Mouse (Mus musculus): ENCODE results near the gene Arfgef3.
"Not testable (repeated sequence)": the region's sequence is repeated elsewhere in the genome, so short reads cannot be mapped to it uniquely, and the experiment has no call there.

The Arfgef3 gene

DNA sequence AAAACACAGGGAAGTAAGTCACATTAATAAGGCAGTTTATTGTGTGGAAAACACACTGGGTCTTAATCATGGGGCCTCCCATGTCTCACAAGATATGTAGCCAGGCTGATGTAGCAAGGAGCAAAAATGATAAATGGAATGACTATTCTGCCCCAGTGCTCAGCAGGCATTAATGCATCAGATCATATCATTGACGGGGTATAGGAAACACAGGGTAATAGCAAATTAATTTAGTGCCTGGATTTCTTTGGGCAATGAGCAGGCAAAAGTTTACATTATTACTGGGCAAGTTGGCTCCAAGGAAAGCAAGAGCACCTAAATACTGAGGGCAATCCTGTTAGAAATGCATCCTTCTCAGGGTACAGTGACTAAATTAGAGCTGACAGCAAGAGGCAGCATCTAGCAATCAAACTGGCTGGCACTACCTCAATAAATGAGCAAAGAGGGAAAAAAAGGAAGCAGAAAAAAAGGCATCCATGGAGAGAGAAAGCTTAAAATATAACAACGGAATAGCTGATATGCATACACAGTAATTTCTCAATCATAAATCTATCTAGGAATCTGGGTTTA lies 62.3 kb downstream of the Arfgef3 start:
- DNase-seq (ENCODE audit: low read depth, low spot score): no peak

DNA sequence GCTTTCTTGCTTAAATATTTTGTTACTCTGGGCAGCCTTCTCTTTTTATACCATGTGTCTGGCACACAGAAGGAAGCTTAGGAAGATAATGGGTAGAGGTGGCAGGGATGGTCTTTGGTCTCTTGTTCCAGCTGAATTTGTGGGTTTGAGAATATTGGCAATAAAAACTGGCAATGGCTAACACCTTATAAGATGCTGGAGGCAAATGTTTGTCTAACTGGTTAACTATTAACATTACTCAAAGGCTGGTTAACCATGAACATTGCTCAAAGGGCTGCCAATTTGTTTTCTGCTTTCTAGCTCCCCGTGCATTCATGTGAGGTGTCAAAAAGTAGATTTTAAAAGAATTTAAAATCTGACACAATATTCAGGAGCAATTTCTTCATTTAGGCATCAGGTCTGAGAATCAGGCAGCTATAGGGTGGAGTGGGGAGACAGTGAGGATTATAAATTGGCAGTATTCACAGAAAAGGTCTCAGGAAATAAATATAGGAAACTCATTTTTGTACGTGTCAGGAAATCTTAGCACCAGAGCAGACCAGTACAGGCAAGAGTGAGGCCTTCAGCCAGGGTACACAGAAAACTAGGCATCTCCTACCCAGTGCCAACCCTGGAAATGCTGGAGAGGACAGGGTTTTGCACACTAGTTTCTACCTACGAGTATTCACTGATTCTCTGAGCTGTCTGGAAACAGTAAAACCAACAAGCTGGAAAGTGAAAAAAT lies 62.9 kb downstream of the Arfgef3 start:
- DNase-seq (ENCODE audit: low read depth, low spot score): no peak

DNA sequence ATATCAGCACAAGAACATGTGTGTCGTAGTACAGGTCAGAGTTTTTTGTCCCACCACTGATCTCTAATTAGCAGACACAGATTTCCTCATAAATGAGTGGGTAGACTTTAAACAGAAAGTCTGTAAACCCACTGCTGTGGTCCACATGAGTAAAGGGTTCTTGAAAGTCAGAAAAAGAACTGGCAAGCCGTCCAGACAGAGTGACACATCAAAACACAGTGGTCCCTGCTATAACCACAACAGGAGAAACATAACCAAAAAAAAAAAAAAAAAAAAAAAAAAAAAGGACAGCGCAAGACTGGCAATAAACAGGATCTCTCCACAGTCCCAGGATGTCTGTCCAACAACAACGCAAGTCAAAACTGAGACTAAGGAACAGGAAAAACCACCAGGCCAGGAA lies 64.9 kb downstream of the Arfgef3 start:
- no peak for DNase-seq (ENCODE audit: low read depth, low spot score)

DNA sequence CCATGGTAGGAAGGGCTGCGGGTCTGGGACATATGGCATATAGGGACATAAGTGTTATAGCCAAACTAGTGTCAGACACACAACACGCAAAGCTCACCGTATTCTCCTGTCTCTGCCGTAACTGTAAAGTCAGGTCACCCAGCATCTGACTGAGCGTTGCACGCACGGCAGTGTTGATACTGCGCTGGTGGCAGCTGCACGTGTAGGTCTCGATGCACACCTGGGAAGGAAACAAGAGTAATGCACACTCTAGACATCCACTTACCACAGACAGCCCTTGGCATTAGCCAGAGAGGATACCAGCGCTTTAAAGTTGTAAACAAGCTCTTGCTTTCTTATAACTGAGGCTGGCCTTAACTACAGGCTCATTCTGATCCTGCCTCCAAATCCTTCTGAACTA lies 79.0 kb downstream of the Arfgef3 start:
- no peak for DNase-seq (ENCODE audit: low read depth, low spot score)

DNA sequence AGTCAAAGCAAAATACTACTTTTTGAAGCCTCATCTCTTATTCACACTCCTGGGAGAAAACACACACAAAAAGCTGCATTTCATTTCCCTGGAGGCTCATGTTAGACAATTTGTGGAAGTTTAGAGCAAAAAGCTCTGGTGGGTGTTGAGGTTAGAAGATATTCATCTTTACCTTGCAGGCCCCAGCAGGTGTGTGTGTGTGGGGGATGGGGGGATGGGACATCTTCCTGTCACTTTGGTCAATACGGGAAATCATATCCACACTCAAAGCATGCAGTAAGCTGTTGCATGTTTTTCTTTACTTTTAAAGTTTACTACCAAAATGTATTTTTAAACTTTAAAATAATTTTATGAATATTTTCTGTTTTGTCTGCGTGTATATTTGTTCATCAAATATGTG lies 79.7 kb downstream of the Arfgef3 start:
- no peak for DNase-seq (ENCODE audit: low read depth, low spot score)

DNA sequence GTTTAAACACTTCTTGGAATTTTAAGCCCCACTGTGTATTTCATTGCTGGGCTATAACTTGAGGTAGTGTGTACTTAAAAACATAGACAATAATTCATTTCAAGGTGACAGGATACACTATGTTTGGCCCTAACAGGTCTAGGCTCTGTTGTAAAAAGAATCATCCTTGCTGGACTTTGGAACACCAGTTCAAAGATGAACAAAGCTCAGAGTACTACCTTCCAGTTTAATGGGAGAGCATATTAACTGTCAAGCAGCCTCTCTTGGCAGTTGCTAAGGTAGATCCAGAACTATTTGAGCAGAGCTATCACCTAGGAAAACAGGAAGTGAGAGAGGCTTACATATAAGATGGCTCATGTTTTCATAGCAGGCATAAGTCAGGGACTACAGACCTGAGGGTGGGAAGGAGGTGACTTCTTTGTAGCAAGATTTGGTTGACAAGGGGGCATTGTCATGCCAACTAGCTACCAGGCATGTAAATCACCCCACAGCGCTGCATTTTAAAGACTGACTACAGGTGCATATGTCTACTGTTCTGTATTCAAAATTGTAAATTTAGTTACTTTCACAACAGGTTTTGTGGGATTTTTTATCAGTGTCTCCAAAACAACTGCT lies 82.0 kb downstream of the Arfgef3 start:
- no peak for DNase-seq (ENCODE audit: low read depth, low spot score)

DNA sequence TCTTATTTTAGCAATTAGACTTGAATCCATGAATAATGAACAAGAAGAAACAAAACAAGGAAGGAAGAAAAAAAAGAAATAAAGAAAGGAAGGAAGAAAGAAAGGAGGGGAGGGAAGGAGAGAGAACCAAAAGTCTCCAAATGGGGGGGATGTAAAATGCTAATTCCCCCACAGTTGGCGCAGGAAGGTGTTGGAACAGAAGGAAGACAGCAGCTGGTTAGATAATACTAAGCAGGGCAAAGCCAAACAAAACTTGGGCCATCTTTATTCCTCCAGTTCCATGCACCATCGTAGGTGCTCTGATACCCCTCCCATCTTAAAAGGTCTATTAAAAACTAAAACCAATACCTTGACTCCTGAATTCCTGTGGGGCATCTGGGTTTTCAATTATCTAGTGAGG lies 82.8 kb downstream of the Arfgef3 start:
- DNase-seq (ENCODE audit: low read depth, low spot score): no peak

DNA sequence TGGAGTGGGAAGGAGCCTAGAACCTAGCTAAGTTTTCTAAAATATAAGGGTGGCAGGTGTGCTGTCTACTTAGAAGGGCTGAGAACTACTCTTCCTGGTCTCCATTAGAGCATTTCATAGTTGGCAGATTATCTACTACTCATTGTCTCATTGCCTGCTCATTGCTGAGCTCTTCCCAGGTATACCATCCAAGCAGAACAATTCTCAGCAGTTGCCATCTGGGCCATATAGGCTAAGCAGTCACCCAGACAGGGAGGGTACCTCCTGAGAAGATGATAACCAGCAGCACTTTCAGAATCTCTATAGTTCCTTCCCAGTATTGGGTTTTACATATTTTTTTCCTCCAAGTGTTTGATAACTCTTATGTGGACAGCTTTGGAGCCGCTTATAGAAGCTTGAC lies 86.2 kb downstream of the Arfgef3 start:
- DNase-seq (ENCODE audit: low read depth, low spot score): no peak

DNA sequence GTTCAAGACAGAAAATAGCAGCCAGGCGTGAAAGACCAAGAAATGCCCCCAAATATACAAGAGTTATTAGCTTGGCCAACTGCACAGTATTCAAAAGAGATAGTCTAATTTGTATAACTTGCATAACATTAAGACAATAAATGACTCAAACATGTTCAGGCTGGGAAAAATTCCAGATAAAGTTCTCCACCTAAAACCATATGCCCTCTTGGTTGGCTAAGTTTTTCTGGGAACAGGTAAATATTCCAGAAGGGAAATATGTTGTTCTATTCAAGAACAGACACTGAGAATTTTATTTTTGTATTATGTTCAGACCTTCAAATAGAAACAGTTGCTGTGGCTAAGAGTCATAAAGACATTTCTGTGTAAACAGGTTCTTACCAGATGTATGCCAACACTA lies 96.7 kb downstream of the Arfgef3 start:
- no peak for DNase-seq (ENCODE audit: low read depth, low spot score)

DNA sequence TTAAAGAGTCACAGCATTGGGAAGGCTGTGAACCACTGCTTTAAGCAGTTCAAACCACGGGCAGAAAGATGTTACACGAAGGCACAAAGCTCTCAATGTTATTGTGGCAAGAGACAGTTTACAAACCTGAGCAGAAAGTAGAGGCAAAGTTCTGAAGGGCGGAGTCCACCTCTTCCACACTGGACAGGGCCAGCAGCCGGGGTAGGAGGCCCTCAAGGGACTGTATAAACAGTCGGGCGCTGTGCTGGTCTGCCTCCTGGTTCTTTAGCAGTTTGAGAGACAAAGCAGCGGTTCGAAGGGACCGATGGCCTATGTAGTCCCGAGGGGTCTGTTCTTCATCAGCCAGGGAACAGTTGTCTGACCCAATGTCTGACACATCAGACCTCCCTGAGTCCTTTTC lies 97.7 kb downstream of the Arfgef3 start:
- no peak for DNase-seq (ENCODE audit: low read depth, low spot score)

DNA sequence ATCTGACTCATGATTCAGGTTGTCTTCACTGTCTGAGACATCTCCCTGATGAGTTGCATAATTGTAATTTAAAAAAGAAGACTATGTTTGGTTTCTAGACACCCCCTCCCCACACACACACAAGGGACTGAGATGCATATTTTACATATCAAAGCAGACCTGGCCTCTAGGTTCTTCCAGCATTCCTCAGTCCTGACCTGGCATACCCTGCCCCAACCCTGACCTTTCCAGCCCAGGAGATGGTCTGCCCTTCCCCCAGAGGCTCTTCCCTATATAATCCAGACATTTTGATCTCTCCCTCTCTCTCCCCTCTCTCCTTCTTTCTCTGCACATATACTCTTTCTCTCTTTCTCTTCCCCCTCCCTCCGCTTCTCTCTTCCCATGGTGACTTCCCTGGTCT lies 99.4 kb downstream of the Arfgef3 start:
- DNase-seq (ENCODE audit: low read depth, low spot score): no peak

DNA sequence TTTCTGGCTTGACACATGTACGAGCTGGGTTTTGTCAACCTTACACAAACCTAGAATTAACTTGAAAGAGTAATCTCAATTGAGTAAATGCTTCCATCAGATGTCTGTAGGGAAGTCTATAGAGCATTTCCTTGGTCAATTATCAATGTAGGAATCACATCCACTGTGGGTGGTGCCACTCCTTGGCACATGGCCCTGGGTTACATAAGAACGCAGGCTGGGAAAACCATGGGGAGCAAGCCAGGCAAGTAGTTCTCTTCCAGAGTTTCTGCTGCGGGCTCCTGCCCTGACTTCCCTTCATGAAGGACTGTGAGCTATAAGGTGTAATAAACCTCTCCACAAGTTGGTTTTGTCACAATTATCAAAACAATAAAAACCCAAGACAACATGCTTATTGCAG lies 100.2 kb downstream of the Arfgef3 start:
- DNase-seq (ENCODE audit: low read depth, low spot score): no peak

DNA sequence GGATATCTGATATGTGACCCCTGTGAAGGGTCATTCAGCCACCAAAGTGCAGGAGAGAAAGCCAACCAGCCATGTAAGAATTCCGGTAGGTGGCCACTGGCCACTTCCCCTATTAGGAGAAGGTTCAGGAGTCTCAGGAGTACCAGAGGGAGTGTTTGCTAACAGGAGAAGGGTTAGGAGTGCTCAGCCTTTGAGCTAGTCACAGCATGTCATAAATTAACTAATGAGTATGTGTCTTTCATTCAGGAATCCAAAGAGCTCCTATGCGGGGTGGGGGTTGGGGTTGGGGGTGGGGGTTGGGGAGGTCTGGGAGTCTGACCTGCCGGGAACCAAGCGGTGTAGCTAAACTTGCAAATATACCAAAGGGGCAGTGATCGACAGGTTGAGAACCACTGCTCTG lies 100.9 kb downstream of the Arfgef3 start:
- no peak for DNase-seq (ENCODE audit: low read depth, low spot score)

DNA sequence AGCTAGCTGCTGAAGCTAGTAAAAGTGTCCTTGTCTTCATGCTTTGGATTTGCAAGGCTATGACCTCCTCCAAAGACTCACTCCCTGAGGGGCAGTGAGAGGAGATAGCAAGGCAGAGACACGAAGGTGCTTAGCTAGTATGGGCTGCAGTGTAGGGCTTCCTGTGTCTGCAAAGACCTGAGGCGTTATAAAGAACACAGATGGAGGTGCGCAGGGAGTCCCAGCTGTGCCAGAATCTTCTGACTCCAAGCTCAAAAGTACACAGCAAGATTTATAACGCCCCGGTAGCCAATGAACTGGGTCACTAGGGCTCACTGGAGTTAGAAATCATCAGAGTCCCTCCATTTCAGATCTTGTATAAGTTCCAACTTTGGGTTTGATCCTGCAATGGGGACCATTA lies 103.2 kb downstream of the Arfgef3 start:
- DNase-seq (ENCODE audit: low read depth, low spot score): no peak

DNA sequence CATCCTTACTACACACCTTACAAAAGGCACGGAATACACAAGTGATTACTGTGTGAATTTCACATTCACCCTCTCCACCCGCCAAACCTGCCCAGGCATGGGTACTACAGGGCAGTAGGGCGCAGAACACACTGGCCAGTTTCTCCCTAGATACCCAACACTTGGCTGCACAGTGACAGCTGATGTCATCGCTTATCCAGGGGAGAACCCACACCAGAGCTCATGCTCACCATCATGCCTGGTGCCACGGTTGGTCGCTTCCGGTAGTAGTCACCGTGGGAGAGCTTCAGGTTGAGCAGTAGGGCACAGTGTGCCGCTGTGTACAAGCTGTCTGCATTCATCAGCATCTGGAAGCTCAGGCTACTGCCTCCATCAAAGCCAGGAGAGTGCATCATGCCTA lies 108.3 kb downstream of the Arfgef3 start:
- DNase-seq (ENCODE audit: low read depth, low spot score): no peak

DNA sequence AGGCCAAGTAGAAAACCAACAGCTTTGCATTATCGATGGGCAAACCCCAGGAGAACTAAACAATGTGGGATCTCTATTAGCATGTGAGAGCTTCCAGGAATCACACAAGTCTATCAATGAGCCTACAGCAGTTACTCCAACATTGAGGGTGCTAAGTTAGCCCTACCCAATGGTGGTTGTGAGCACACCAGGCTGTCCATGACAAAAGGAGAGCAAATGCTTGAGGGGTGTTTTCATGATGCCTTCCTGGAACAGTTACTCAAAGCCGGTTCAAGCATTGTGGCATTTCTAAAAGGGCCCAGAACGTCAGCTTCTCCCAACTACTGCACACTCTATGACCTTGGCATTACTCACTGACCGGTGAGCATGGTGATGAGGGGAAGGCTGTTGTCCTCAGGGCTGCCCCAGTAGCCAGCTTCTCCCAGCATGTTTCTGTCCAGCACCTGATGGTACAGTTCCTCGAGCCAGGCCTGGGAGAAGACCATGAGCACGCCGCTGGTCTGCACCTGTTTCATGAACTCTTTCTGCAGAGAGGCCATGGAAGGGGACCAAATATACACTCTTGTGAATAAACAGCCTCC lies 109.3 kb downstream of the Arfgef3 start:
- no peak for DNase-seq (ENCODE audit: low read depth, low spot score)

DNA sequence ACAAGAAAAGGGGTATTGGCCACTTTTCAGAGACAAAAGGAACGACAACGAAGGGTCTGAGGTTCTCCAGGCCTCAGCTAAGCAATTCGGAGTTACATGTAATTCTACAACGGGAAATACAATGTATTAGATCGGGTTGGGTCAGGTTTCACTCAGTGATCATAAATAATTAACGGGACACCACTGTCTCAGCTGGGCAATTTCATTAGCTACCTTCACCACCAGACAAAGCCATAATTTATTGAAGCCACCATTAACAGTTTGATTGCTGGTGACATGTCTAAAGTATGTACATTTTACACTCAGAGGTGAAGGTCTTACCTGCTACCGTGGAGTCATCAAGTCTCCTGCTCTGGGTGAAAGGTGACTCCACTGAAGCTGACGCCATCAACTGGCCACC lies 113.3 kb downstream of the Arfgef3 start:
- DNase-seq (ENCODE audit: low read depth, low spot score): no peak

DNA sequence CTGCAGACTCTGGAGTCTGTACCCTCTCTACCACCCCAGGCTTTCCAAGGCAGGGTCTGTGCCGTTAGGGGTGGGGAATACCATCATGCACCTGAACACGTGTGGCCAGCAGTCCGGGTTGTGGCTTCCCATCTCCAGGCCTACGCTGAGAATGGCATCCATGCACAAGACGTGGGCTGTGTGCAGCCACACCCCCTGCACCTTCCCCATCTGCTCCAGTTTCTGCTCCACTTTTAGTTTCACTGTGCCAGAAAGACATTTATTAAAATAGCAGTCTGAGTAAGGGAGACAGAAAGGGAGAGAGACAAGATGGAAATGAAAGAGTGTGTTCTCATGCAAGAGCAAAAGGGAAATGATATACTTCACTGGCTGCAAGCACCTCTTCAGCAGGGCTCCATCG lies 116.2 kb downstream of the Arfgef3 start:
- no peak for DNase-seq (ENCODE audit: low read depth, low spot score)

DNA sequence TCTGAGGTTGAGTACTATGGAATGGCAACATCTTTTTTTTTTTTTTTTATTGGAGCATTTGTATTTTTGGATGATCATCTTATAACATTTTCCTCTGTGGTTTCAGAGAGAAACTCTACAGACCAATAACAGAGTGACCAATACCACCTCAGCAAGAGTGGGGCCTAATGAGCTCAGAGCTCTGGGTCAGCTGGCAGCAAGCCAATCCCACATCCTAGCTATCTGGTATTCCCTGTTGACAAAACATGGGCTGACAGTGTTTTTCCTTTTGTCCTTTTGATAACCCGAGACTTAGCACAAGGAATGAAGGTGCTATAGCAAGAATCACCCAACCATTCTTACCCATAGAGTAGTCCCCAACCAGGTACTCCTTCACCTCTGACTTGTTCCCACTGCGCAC lies 131.0 kb downstream of the Arfgef3 start:
- no peak for DNase-seq (ENCODE audit: low read depth, low spot score)

DNA sequence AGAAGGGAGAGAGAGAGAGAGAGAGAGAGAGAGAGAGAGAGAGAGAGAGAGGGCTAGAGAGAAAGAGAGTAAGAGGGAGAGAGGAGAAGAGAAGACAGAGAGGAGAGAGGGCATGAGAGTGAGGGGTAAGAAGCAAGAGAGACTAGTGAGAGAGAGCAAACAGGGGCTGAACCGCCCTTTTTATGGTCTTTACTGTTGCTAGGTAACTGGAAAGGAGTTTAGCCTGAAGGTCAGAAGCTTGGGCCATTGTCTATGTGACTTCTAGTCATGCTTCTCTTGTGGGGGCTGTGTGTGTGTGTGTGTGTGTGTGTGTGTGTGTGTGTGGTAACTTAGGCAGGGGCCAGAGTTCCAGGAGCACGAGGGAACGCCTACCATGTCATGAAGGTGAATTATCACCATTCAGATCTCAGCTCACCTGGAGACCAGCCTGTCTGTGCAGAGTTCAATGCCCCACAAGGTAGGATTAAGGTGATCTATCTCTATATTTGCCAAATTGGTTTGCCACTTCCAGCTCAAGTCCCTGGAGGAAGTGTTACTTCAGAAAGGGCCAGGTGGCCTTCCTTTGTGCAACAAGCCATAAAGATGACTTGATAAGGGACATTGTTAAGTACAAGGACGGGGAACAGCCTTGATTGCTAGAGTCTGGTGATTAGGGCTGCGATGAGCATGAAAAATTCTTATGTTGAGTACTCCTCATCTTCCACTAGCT lies 138.8 kb downstream of the Arfgef3 start:
- not testable (repeated sequence) for DNase-seq (ENCODE audit: low read depth, low spot score)

DNA sequence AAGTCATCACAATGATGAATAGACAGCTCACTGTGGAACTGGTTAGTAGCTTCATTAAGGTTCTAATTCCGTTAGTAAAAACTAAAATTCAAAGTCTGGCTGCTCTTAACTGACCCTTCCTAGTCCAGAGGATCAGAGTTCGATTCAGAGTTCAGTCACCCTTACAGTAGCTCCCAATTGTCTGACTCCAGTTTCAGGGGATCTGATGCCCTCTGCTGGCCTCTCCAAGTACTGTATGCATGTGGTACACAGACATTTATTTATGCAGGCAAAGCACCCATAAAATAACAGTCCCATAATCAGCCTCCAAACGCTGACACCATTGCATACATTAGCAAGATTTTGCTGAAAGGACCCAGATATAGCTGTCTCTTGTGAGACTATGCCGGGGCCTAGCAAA lies 141.7 kb downstream of the Arfgef3 start:
- peak; percentile 47 for DNase-seq (ENCODE audit: low read depth, low spot score)

DNA sequence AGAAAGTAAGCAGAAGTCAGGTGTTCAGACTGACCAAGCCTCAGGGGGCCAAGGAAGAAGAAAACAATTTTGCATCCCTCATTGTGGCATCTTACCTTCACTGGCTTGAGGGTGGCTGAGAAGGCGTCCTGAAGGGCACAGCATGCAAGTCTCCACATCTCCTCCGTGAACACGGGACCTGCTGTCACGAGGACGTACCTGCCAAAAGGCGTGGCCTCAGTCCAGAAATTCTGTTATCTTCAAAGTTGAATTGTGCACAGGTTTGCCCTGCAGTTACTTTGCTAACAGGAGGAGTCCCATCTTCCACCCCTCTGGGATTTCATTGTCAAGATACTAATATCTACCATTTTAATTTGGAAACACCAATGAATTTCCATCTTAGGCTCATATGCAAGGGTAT lies 146.1 kb downstream of the Arfgef3 start:
- DNase-seq (ENCODE audit: low read depth, low spot score): no peak
